Mouse (Mus musculus) urinary bladder, postnatal 10 days (tissue): ENCODE measurements around the gene Inmt.
"Not testable (repeated sequence)": the region's sequence is repeated elsewhere in the genome, so short reads cannot be mapped to it uniquely, and the experiment has no call there.

Experiments
- DNase-seq: peaks from one replicate; pipeline ENCODE4 v3.0.0; 2022; ENCODE audit warnings: low spot score

Inmt gene

GRCm38 (mm10) chr6:55174741-55175181 is at the start of gene Inmt:
TSS of gene Inmt (minus strand) at chr6:55175043.
- no peak for DNase-seq

GRCm38 (mm10) chr6:55223986-55224385 is 49.1 kb upstream of the Inmt start:
- DNase-seq = no peak

- no peak for DNase-seq
These were observed 43.4 kb upstream of the Inmt start for GRCm38 (mm10) chr6:55218232-55218631.

GRCm38 (mm10) chr6:55214541-55214940 is 39.7 kb upstream of the Inmt start:
- no peak for DNase-seq

GRCm38 (mm10) chr6:55210423-55211365 is 35.9 kb upstream of the Inmt start:
- DNase-seq = no peak

- DNase-seq = no peak
These were observed 32.9 kb upstream of the Inmt start for GRCm38 (mm10) chr6:55207786-55208185.

GRCm38 (mm10) chr6:55203931-55204330 is 29.1 kb upstream of the Inmt start:
- no peak for DNase-seq

- DNase-seq = peak; percentile 63
These were observed 28.4 kb upstream of the Inmt start, which contains the start of gene Mindy4 for GRCm38 (mm10) chr6:55202913-55203910. TSS of gene Mindy4 (plus strand) at chr6:55203383.

GRCm38 (mm10) chr6:55199047-55199446 is 24.2 kb upstream of the Inmt start:
- no peak for DNase-seq

GRCm38 (mm10) chr6:55193171-55193570 is 18.3 kb upstream of the Inmt start:
- DNase-seq = no peak

GRCm38 (mm10) chr6:55191537-55191936 is 16.7 kb upstream of the Inmt start:
- DNase-seq = no peak

GRCm38 (mm10) chr6:55189406-55189805 is 14.6 kb upstream of the Inmt start:
- no peak for DNase-seq

- not testable (repeated sequence) for DNase-seq
These were observed 13.0 kb upstream of the Inmt start for GRCm38 (mm10) chr6:55187827-55188226.

- DNase-seq = no peak
These were observed 8.0 kb upstream of the Inmt start for GRCm38 (mm10) chr6:55182655-55183430.

GRCm38 (mm10) chr6:55179560-55179959 is 4.7 kb upstream of the Inmt start:
- DNase-seq = no peak

GRCm38 (mm10) chr6:55177060-55177732 is 2.4 kb upstream of the Inmt start:
- no peak for DNase-seq

GRCm38 (mm10) chr6:55175892-55176291 is 1.0 kb upstream of the Inmt start:
- DNase-seq = no peak

GRCm38 (mm10) chr6:55175456-55175855 is 613 bp upstream of the Inmt start:
- no peak for DNase-seq

- no peak for DNase-seq
These were observed 898 bp downstream of the Inmt start for GRCm38 (mm10) chr6:55173941-55174349.

- DNase-seq = no peak
These were observed 1.7 kb downstream of the Inmt start for GRCm38 (mm10) chr6:55173171-55173570.

GRCm38 (mm10) chr6:55171638-55172037 is 3.2 kb downstream of the Inmt start:
- no peak for DNase-seq
